Mouse (Mus musculus): ENCODE measurements around the gene Ncln. TPM values are rescaled to one million over a fixed set of nuclear protein-coding genes. Genes with fewer than 3 reads are reported as not detected.

Ncln gene
- polyA plus RNA-seq, 1 experiment from 2014 or later = 68.5 TPM

GRCm38 (mm10) chr10:81534826-81535225, 38.6 kb upstream of the Ncln start:
- no peak for ATAC-seq (ENCODE audit: low FRiP score)
- H3K4me1 ChIP-seq = no peaks in the 10 kb centered on the region
- no peaks in the 10 kb centered on the region for H3K27me3 ChIP-seq (replicated peaks)
- H3K4me3 ChIP-seq (replicated peaks) = no peak overlapping the region
- H3K9ac ChIP-seq (replicated peaks) = no peak overlapping the region
- H3K4me2 ChIP-seq = no peak overlapping the region
- H3K36me3 ChIP-seq = peaks cover 37% of the 10 kb centered on the region
- no peak overlapping the region for H3K27ac ChIP-seq (replicated peaks)
- WGBS = 68% methylated on average over 16 of the region's 16 CpGs
- no peaks in the 10 kb centered on the region for H3K9me3 ChIP-seq (replicated peaks)

GRCm38 (mm10) chr10:81526779-81527178, 30.6 kb upstream of the Ncln start:
- H3K27me3 ChIP-seq (replicated peaks) = peaks cover 10% of the 10 kb centered on the region

GRCm38 (mm10) chr10:81525017-81525694, 29.0 kb upstream of the Ncln start:
- Histone ChIP-seq H3K27ac (replicated peaks) (no peak overlapping the region), H3K9ac (replicated peaks) (no peak overlapping the region), H3K36me3 (peaks cover 15% of the 10 kb centered on the region), H3K27me3 (replicated peaks) (peaks cover 10% of the 10 kb centered on the region), H3K9me3 (replicated peaks) (no peaks in the 10 kb centered on the region), H3K4me1 (no peaks in the 10 kb centered on the region), H3K4me2 (no peak overlapping the region), H3K4me3 (replicated peaks) (no peak overlapping the region)
- WGBS = 76% methylated on average over 12 of the region's 13 CpGs
- ATAC-seq (ENCODE audit: low FRiP score) = no peak

More at GRCm38 (mm10) chr10:81526779-81527178, 30.6 kb upstream of the Ncln start:
- no peak overlapping the region for H3K4me2 ChIP-seq
- peaks cover 31% of the 10 kb centered on the region for H3K36me3 ChIP-seq
- no peak overlapping the region for H3K4me3 ChIP-seq (replicated peaks)
- H3K9me3 ChIP-seq (replicated peaks) = no peaks in the 10 kb centered on the region
- no peak overlapping the region for H3K9ac ChIP-seq (replicated peaks)
- no peak overlapping the region for H3K27ac ChIP-seq (replicated peaks)
- 16% methylated on average over 14 of the region's 14 CpGs for WGBS
- ATAC-seq (ENCODE audit: low FRiP score) = no peak; the same call in 1 of the 2 replicates
- H3K4me1 ChIP-seq = no peaks in the 10 kb centered on the region

- Histone ChIP-seq H3K9ac (replicated peaks) (no peak within 1 kb of the TSS), H3K4me2 (no peak within 1 kb of the TSS), H3K4me1 (no peaks in the 10 kb centered on the region), H3K4me3 (replicated peaks) (no peak within 1 kb of the TSS), H3K27ac (replicated peaks) (no peak within 1 kb of the TSS), H3K27me3 (replicated peaks) (peaks cover 10% of the 10 kb centered on the region), H3K36me3 (peaks cover 5% of the 10 kb centered on the region), H3K9me3 (replicated peaks) (no peaks in the 10 kb centered on the region)
- no peak for ATAC-seq (ENCODE audit: low FRiP score)
- WGBS = 21% methylated on average over 9 of the region's 9 CpGs
These were observed 27.9 kb upstream of the Ncln start, which contains the start of gene Gna15 for GRCm38 (mm10) chr10:81524051-81524605. Gna15 (minus strand) TSS chr10:81524225.

- Histone ChIP-seq H3K36me3 (no peaks in the 10 kb centered on the region), H3K4me1 (no peaks in the 10 kb centered on the region), H3K4me2 (no peak overlapping the region), H3K27ac (replicated peaks) (no peak overlapping the region), H3K9ac (replicated peaks) (no peak overlapping the region), H3K27me3 (replicated peaks) (peaks cover 10% of the 10 kb centered on the region), H3K9me3 (replicated peaks) (no peaks in the 10 kb centered on the region), H3K4me3 (replicated peaks) (no peak overlapping the region)
- WGBS = 28% methylated on average over 19 of the region's 19 CpGs
- ATAC-seq (ENCODE audit: low FRiP score) = no peak
These were observed 27.4 kb upstream of the Ncln start for GRCm38 (mm10) chr10:81523570-81523969.

- no peak overlapping the region for H3K9ac ChIP-seq (replicated peaks)
- H3K4me1 ChIP-seq = no peaks in the 10 kb centered on the region
- H3K4me3 ChIP-seq (replicated peaks) = no peak overlapping the region
- H3K27me3 ChIP-seq (replicated peaks) = peaks cover 10% of the 10 kb centered on the region
- no peak overlapping the region for H3K27ac ChIP-seq (replicated peaks)
- no peaks in the 10 kb centered on the region for H3K36me3 ChIP-seq
- no peaks in the 10 kb centered on the region for H3K9me3 ChIP-seq (replicated peaks)
- WGBS = 80% methylated on average over 6 of the region's 6 CpGs
- no peak for ATAC-seq (ENCODE audit: low FRiP score)
- no peak overlapping the region for H3K4me2 ChIP-seq
These were observed 26.9 kb upstream of the Ncln start for GRCm38 (mm10) chr10:81523142-81523541.

- Histone ChIP-seq H3K4me2 (no peak overlapping the region), H3K9me3 (replicated peaks) (no peaks in the 10 kb centered on the region), H3K27me3 (replicated peaks) (peaks cover 15% of the 10 kb centered on the region), H3K4me1 (no peaks in the 10 kb centered on the region), H3K9ac (replicated peaks) (no peak overlapping the region), H3K4me3 (replicated peaks) (no peak overlapping the region), H3K36me3 (no peaks in the 10 kb centered on the region), H3K27ac (replicated peaks) (no peak overlapping the region)
- 78% methylated on average over 3 of the region's 3 CpGs for WGBS
- no peak for ATAC-seq (ENCODE audit: low FRiP score)
These were observed 23.8 kb upstream of the Ncln start for GRCm38 (mm10) chr10:81519978-81520365.

GRCm38 (mm10) chr10:81519227-81519977, 23.2 kb upstream of the Ncln start:
- Histone ChIP-seq H3K27me3 (replicated peaks) (peaks cover 15% of the 10 kb centered on the region), H3K4me3 (replicated peaks) (no peak overlapping the region), H3K9me3 (replicated peaks) (no peaks in the 10 kb centered on the region), H3K4me1 (no peaks in the 10 kb centered on the region), H3K4me2 (no peak overlapping the region), H3K9ac (replicated peaks) (no peak overlapping the region), H3K27ac (replicated peaks) (no peak overlapping the region), H3K36me3 (no peaks in the 10 kb centered on the region)
- ATAC-seq (ENCODE audit: low FRiP score) = no peak
- 92% methylated on average over 6 of the region's 6 CpGs for WGBS

GRCm38 (mm10) chr10:81518546-81518945, 22.4 kb upstream of the Ncln start:
- Histone ChIP-seq H3K9ac (replicated peaks) (no peak overlapping the region), H3K27me3 (replicated peaks) (peaks cover 9% of the 10 kb centered on the region; the same call in 1 of the 2 replicates), H3K9me3 (replicated peaks) (no peaks in the 10 kb centered on the region), H3K36me3 (no peaks in the 10 kb centered on the region), H3K27ac (replicated peaks) (no peak overlapping the region), H3K4me1 (no peaks in the 10 kb centered on the region), H3K4me2 (no peak overlapping the region), H3K4me3 (replicated peaks) (no peak overlapping the region)
- 12% methylated on average over 4 of the region's 4 CpGs for WGBS
- no peak for ATAC-seq (ENCODE audit: low FRiP score)

- Histone ChIP-seq H3K36me3 (no peaks in the 10 kb centered on the region), H3K9ac (replicated peaks) (no peak overlapping the region), H3K4me1 (no peaks in the 10 kb centered on the region), H3K4me2 (no peak overlapping the region), H3K27ac (replicated peaks) (no peak overlapping the region), H3K4me3 (replicated peaks) (no peak overlapping the region), H3K27me3 (replicated peaks) (peaks cover 12% of the 10 kb centered on the region), H3K9me3 (replicated peaks) (no peaks in the 10 kb centered on the region)
- 79% methylated on average over 8 of the region's 8 CpGs for WGBS
- ATAC-seq (ENCODE audit: low FRiP score) = no peak
These were observed 21.0 kb upstream of the Ncln start for GRCm38 (mm10) chr10:81517227-81517626.

- 83% methylated on average over 5 of the region's 5 CpGs for WGBS
- H3K9ac ChIP-seq (replicated peaks) = no peak overlapping the region
- no peak overlapping the region for H3K4me2 ChIP-seq
- peaks cover 21% of the 10 kb centered on the region for H3K27me3 ChIP-seq (replicated peaks)
- no peak for ATAC-seq (ENCODE audit: low FRiP score)
- H3K27ac ChIP-seq (replicated peaks) = no peak overlapping the region
- no peak overlapping the region for H3K4me3 ChIP-seq (replicated peaks)
- no peaks in the 10 kb centered on the region for H3K9me3 ChIP-seq (replicated peaks)
- no peaks in the 10 kb centered on the region for H3K4me1 ChIP-seq
- no peaks in the 10 kb centered on the region for H3K36me3 ChIP-seq
These were observed 17.6 kb upstream of the Ncln start for GRCm38 (mm10) chr10:81513798-81514197.
